Comparison of ENCODE assay signal across 8 mouse cellular contexts in the genomic region with DNA sequence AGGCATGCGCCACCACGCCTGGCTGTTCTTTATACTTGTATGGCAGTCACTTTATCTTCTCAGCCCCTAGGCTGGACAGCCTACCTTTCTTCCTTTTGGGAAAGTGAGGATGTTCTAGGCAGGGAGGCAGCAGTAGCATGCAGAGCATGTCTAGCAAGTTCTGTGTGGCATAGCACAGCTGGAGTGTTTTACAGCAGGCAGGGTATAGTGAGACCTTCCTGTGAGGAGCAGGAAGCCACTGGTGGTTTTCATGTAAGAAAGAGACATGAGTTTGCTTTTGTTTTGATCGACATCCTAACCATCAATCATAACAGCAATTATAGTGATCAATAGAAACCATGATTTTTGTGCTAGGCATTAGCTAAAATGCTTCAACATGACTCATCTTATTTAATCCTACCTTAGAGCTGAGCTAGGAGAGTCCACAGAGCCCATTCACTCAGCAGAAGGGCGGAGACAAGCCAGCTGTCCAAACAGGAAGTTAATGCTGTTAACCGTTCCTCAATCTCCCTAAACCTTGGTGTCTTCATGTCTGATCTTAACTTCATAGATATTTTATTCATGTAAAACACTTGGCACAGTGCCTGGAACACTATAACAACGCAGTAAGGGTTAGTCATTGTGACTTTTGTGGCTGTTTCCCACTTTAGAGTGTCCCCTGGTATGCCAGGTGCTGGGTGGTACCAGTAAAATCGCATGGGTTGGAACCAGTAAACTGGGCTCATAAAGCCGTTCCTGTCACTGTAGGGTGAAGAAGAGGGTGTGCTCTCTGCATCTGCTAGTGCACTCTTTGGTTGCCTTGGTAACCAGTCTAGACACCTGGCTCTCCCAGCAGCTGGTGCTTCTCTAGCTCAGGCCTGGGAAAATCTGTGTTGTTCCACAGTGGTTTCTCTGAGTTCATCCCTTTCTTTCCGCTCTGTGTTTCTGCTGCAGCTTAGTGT. TPM values are rescaled to one million over a fixed set of nuclear protein-coding genes. Genes with fewer than 3 reads are reported as not detected.
A peak's percentile ranks its signal among the peaks of the same experiment; 100 is the strongest.
DNase-seq lines count a peak whose midpoint lies in the region; ATAC-seq lines count a peak whose summit lies in the region.

No protein-coding gene starts in this region.

- no peaks in the 10 kb centered on the region for H3K9me3 ChIP-seq in limb, embryonic 11.5 days (ENCODE audit: control insufficient read depth, low read length)
- no peaks in the 10 kb centered on the region for H3K9me3 ChIP-seq in limb, embryonic 10.5 days (replicated peaks)
- no peaks in the 10 kb centered on the region for H3K9me3 ChIP-seq in hindbrain, embryonic 13.5 days
- no peaks in the 10 kb centered on the region for H3K9me3 ChIP-seq in megakaryocyte, embryonic 14.5 days
- no peaks in the 10 kb centered on the region for H3K9me3 ChIP-seq in stomach, embryonic 15.5 days

- no peaks in the 10 kb centered on the region for H3K27me3 ChIP-seq in limb, embryonic 11.5 days (ENCODE audit: control insufficient read depth, insufficient read depth, low read length)
- H3K27me3 ChIP-seq in limb, embryonic 10.5 days (ENCODE audit: low read depth, poor library complexity, severe bottlenecking): no peaks in the 10 kb centered on the region
- H3K27me3 ChIP-seq in hindbrain, embryonic 13.5 days: no peaks in the 10 kb centered on the region
- peaks cover 4% of the 10 kb centered on the region for H3K27me3 ChIP-seq in megakaryocyte, embryonic 14.5 days (replicated peaks)
- H3K27me3 ChIP-seq in stomach, embryonic 15.5 days (replicated peaks): no peaks in the 10 kb centered on the region

- no peak overlapping the region for H3K4me3 ChIP-seq in limb, embryonic 11.5 days (ENCODE audit: low read depth, low read length)
- H3K4me3 ChIP-seq in limb, embryonic 10.5 days: no peak overlapping the region
- no peak overlapping the region for H3K4me3 ChIP-seq in hindbrain, embryonic 13.5 days
- H3K4me3 ChIP-seq in megakaryocyte, embryonic 14.5 days (replicated peaks): peak overlapping the region; percentile 71
- H3K4me3 ChIP-seq in stomach, embryonic 15.5 days (replicated peaks): no peak overlapping the region

- peak; percentile 36 for DNase-seq in limb, embryonic 11.5 days (ENCODE audit: low spot score)
- no peak for DNase-seq in limb, embryonic 10.5 days (ENCODE audit: low spot score)
- peak; percentile 74 for DNase-seq in R1 (ENCODE audit: low read depth, low spot score)
- no peak for DNase-seq in cerebellum, postnatal 4 days (ENCODE audit: low spot score in 2 of 2)
- DNase-seq in testis, postnatal 14 days (ENCODE audit: low spot score): no peak

- H3K4me2 ChIP-seq in limb, embryonic 11.5 days (ENCODE audit: low read depth, severe bottlenecking): no peak overlapping the region
- H3K4me2 ChIP-seq in hindbrain, embryonic 13.5 days: no peak overlapping the region
- H3K4me2 ChIP-seq in stomach, embryonic 15.5 days: 0 out of 2 replicates have a peak overlapping the region, but pooled peaks have one; percentile 8

- H3K4me1 ChIP-seq in limb, embryonic 11.5 days (ENCODE audit: control insufficient read depth, insufficient read depth, low read length): 0 out of 2 replicates have a peak, but pooled peaks cover 4% of the 10 kb centered on the region
- peaks cover 10% of the 10 kb centered on the region for H3K4me1 ChIP-seq in limb, embryonic 10.5 days
- H3K4me1 ChIP-seq in hindbrain, embryonic 13.5 days (replicated peaks): peaks cover 15% of the 10 kb centered on the region
- peaks cover 71% of the 10 kb centered on the region for H3K4me1 ChIP-seq in megakaryocyte, embryonic 14.5 days
- H3K4me1 ChIP-seq in stomach, embryonic 15.5 days: peaks cover 30% of the 10 kb centered on the region

- no peak overlapping the region for H3K27ac ChIP-seq in limb, embryonic 11.5 days (replicated peaks; ENCODE audit: low read depth, low read length)
- no peak overlapping the region for H3K27ac ChIP-seq in limb, embryonic 10.5 days
- H3K27ac ChIP-seq in hindbrain, embryonic 13.5 days: peak overlapping the region; percentile 10; the same call in 1 of the 2 replicates
- peak overlapping the region; percentile 73 for H3K27ac ChIP-seq in stomach, embryonic 15.5 days

- no peaks in the 10 kb centered on the region for H3K36me3 ChIP-seq in limb, embryonic 11.5 days (ENCODE audit: control insufficient read depth, insufficient read depth, low read length)
- no peaks in the 10 kb centered on the region for H3K36me3 ChIP-seq in limb, embryonic 10.5 days
- no peaks in the 10 kb centered on the region for H3K36me3 ChIP-seq in hindbrain, embryonic 13.5 days
- H3K36me3 ChIP-seq in megakaryocyte, embryonic 14.5 days (replicated peaks; ENCODE audit: low read length): no peaks in the 10 kb centered on the region
- H3K36me3 ChIP-seq in stomach, embryonic 15.5 days: no peaks in the 10 kb centered on the region

- H3K9ac ChIP-seq in limb, embryonic 11.5 days (ENCODE audit: low read length): no peak overlapping the region
- no peak overlapping the region for H3K9ac ChIP-seq in hindbrain, embryonic 13.5 days
- H3K9ac ChIP-seq in stomach, embryonic 15.5 days: no peak overlapping the region

- peak; percentile 39; the same call in 1 of the 2 replicates for ATAC-seq in limb, embryonic 11.5 days (ENCODE audit: insufficient number of reproducible peaks, low FRiP score, low TSS enrichment, low read depth)
- peak; percentile 88 for ATAC-seq in hindbrain, embryonic 13.5 days (ENCODE audit: low FRiP score)
- peak; percentile 72 for ATAC-seq in stomach, embryonic 15.5 days (ENCODE audit: insufficient read depth, low FRiP score, low read depth)

- WGBS in limb, embryonic 11.5 days: 67% methylated on average over 9 of the region's 9 CpGs
- 74% methylated on average over 9 of the region's 9 CpGs for WGBS in limb, embryonic 10.5 days
- WGBS in hindbrain, embryonic 13.5 days: 60% methylated on average over 9 of the region's 9 CpGs
- 31% methylated on average over 9 of the region's 9 CpGs for WGBS in stomach, embryonic 15.5 days

RNA-seq across cellular contexts. Expression of a gene that starts 21.9 kb away (rescaled TPM):
- not detected in 2 replicates for polyA plus RNA-seq in limb, embryonic 11.5 days (2014; fragmentation: Nextera tagmentation; extraction: Ambion mirVana)
- polyA plus RNA-seq in limb, embryonic 10.5 days (2016; fragmentation: Nextera tagmentation; extraction: Ambion mirVana): not detected in 2 replicates
- polyA plus RNA-seq in hindbrain, embryonic 13.5 days (2015; fragmentation: Nextera tagmentation; extraction: Ambion mirVana): not detected in 2 replicates
- polyA plus RNA-seq in megakaryocyte, embryonic 14.5 days (2012; ENCODE audit: insufficient read depth, low replicate concordance): not detected in 2 replicates
- polyA plus RNA-seq in stomach, embryonic 15.5 days (2015; fragmentation: Nextera tagmentation; extraction: Ambion mirVana): not detected in 2 replicates

Comparison
In these comparisons a context has a peak if more than half of its experiments do, and no peak if none do; other contexts are left out.
1. DNase-seq: peak in limb, embryonic 11.5 days (single experiment) and R1 (single experiment); none in limb, embryonic 10.5 days (single experiment), cerebellum, postnatal 4 days (0 of 2) and testis, postnatal 14 days (single experiment).
2. H3K27ac ChIP-seq: peak in hindbrain, embryonic 13.5 days (single experiment) and stomach, embryonic 15.5 days (single experiment); none in limb, embryonic 11.5 days (single experiment) and limb, embryonic 10.5 days (single experiment).
3. Peak in every context shown above with its lines, with median percentiles within 50 percentile points of each other: ATAC-seq.